Mouse (Mus musculus): ENCODE measurements at regions not wholly inside any gene's neighbourhood (a gene's known extent, or its start where the extent isn't known, plus 50 kb on each side); places are given as distances from the start of the nearest gene placed in this dataset.

- TF ChIP-seq POLR2A (IDR thresholded peaks at IDR 0.05; ENCODE audit: extremely low read depth, insufficient read depth, low read length) = no peak
- TF ChIP-seq CTCF (IDR thresholded peaks at IDR 0.05; ENCODE audit: extremely low read depth, insufficient read depth, low read length) = no peak
- no peak overlapping the region for H3K4me3 ChIP-seq (ENCODE audit: insufficient read depth, low read length)
- H3K4me1 ChIP-seq (ENCODE audit: control insufficient read depth, insufficient read depth, low read length) = no peaks in the 10 kb centered on the region
- no peak overlapping the region for H3K27ac ChIP-seq (ENCODE audit: insufficient read depth, low read length)
These were observed 226.5 kb upstream of the Tox3 start for GRCm38 (mm10) chr8:90574676-90575075.

- H3K27ac ChIP-seq (ENCODE audit: insufficient read depth, low read length) = no peak overlapping the region
- no peak overlapping the region for H3K4me3 ChIP-seq (ENCODE audit: insufficient read depth, low read length)
- TF ChIP-seq CTCF (IDR thresholded peaks at IDR 0.05; ENCODE audit: extremely low read depth, insufficient read depth, low read length) (no peak), POLR2A (IDR thresholded peaks at IDR 0.05; ENCODE audit: extremely low read depth, insufficient read depth, low read length) (no peak)
- H3K4me1 ChIP-seq (ENCODE audit: control insufficient read depth, insufficient read depth, low read length) = no peaks in the 10 kb centered on the region
These were observed 207.9 kb upstream of the Tox3 start for GRCm38 (mm10) chr8:90556079-90556427.

- Histone ChIP-seq H3K4me1 (ENCODE audit: control insufficient read depth, insufficient read depth, low read length) (no peaks in the 10 kb centered on the region), H3K4me3 (ENCODE audit: insufficient read depth, low read length) (no peak overlapping the region), H3K27ac (ENCODE audit: insufficient read depth, low read length) (no peak overlapping the region)
- TF ChIP-seq CTCF (IDR thresholded peaks at IDR 0.05; ENCODE audit: extremely low read depth, insufficient read depth, low read length) (no peak), POLR2A (IDR thresholded peaks at IDR 0.05; ENCODE audit: extremely low read depth, insufficient read depth, low read length) (no peak)
These were observed 207.4 kb upstream of the Tox3 start for GRCm38 (mm10) chr8:90555415-90556078.

- Histone ChIP-seq H3K27ac (ENCODE audit: insufficient read depth, low read length) (no peak overlapping the region), H3K4me1 (ENCODE audit: control insufficient read depth, insufficient read depth, low read length) (no peaks in the 10 kb centered on the region; the same call in 1 of the 2 replicates), H3K4me3 (ENCODE audit: insufficient read depth, low read length) (no peak overlapping the region)
- no peak for TF ChIP-seq POLR2A (IDR thresholded peaks at IDR 0.05; ENCODE audit: extremely low read depth, insufficient read depth, low read length)
- no peak for TF ChIP-seq CTCF (IDR thresholded peaks at IDR 0.05; ENCODE audit: extremely low read depth, insufficient read depth, low read length)
These were observed 199.1 kb upstream of the Tox3 start for GRCm38 (mm10) chr8:90547276-90547675.

- Histone ChIP-seq H3K27ac (ENCODE audit: insufficient read depth, low read length) (no peak overlapping the region), H3K4me3 (ENCODE audit: insufficient read depth, low read length) (no peak overlapping the region), H3K4me1 (ENCODE audit: control insufficient read depth, insufficient read depth, low read length) (no peaks in the 10 kb centered on the region; the same call in 1 of the 2 replicates)
- TF ChIP-seq CTCF (IDR thresholded peaks at IDR 0.05; ENCODE audit: extremely low read depth, insufficient read depth, low read length) (no peak), POLR2A (IDR thresholded peaks at IDR 0.05; ENCODE audit: extremely low read depth, insufficient read depth, low read length) (no peak)
These were observed 194.5 kb upstream of the Tox3 start for GRCm38 (mm10) chr8:90542619-90543018.

GRCm38 (mm10) chr8:90536196-90536640, 188.1 kb upstream of the Tox3 start:
- Histone ChIP-seq H3K4me3 (ENCODE audit: insufficient read depth, low read length) (no peak overlapping the region), H3K27ac (ENCODE audit: insufficient read depth, low read length) (no peak overlapping the region), H3K4me1 (ENCODE audit: control insufficient read depth, insufficient read depth, low read length) (no peaks in the 10 kb centered on the region; the same call in 1 of the 2 replicates)
- TF ChIP-seq CTCF (IDR thresholded peaks at IDR 0.05; ENCODE audit: extremely low read depth, insufficient read depth, low read length) = no peak
- TF ChIP-seq POLR2A (IDR thresholded peaks at IDR 0.05; ENCODE audit: extremely low read depth, insufficient read depth, low read length) = no peak

- Histone ChIP-seq H3K4me1 (ENCODE audit: control insufficient read depth, insufficient read depth, low read length) (no peaks in the 10 kb centered on the region; the same call in 1 of the 2 replicates), H3K27ac (ENCODE audit: insufficient read depth, low read length) (no peak overlapping the region), H3K4me3 (ENCODE audit: insufficient read depth, low read length) (no peak overlapping the region)
- TF ChIP-seq POLR2A (IDR thresholded peaks at IDR 0.05; ENCODE audit: extremely low read depth, insufficient read depth, low read length) (no peak), CTCF (IDR thresholded peaks at IDR 0.05; ENCODE audit: extremely low read depth, insufficient read depth, low read length) (no peak)
These were observed 187.5 kb upstream of the Tox3 start for GRCm38 (mm10) chr8:90535515-90536156.

- H3K4me3 ChIP-seq (ENCODE audit: insufficient read depth, low read length) = no peak overlapping the region
- TF ChIP-seq POLR2A (IDR thresholded peaks at IDR 0.05; ENCODE audit: extremely low read depth, insufficient read depth, low read length) (no peak), CTCF (IDR thresholded peaks at IDR 0.05; ENCODE audit: extremely low read depth, insufficient read depth, low read length) (no peak)
- no peak overlapping the region for H3K27ac ChIP-seq (ENCODE audit: insufficient read depth, low read length)
- peaks cover 5% of the 10 kb centered on the region for H3K4me1 ChIP-seq (ENCODE audit: control insufficient read depth, insufficient read depth, low read length)
These were observed 173.2 kb upstream of the Tox3 start for GRCm38 (mm10) chr8:90521393-90521792.

- H3K27ac ChIP-seq (ENCODE audit: insufficient read depth, low read length) = no peak overlapping the region
- TF ChIP-seq CTCF (IDR thresholded peaks at IDR 0.05; ENCODE audit: extremely low read depth, insufficient read depth, low read length) (no peak), POLR2A (IDR thresholded peaks at IDR 0.05; ENCODE audit: extremely low read depth, insufficient read depth, low read length) (no peak)
- no peak overlapping the region for H3K4me3 ChIP-seq (ENCODE audit: insufficient read depth, low read length)
- peaks cover 5% of the 10 kb centered on the region for H3K4me1 ChIP-seq (ENCODE audit: control insufficient read depth, insufficient read depth, low read length)
These were observed 172.0 kb upstream of the Tox3 start for GRCm38 (mm10) chr8:90520186-90520585.

- H3K4me3 ChIP-seq (ENCODE audit: insufficient read depth, low read length) = no peak overlapping the region
- no peak overlapping the region for H3K27ac ChIP-seq (ENCODE audit: insufficient read depth, low read length)
- peaks cover 5% of the 10 kb centered on the region for H3K4me1 ChIP-seq (ENCODE audit: control insufficient read depth, insufficient read depth, low read length)
- TF ChIP-seq CTCF (IDR thresholded peaks at IDR 0.05; ENCODE audit: extremely low read depth, insufficient read depth, low read length) (no peak), POLR2A (IDR thresholded peaks at IDR 0.05; ENCODE audit: extremely low read depth, insufficient read depth, low read length) (no peak)
These were observed 171.4 kb upstream of the Tox3 start for GRCm38 (mm10) chr8:90519567-90519966.
